In genomic region chr2:84637452-84638165, GRCm38 (mm10) we compare ENCODE assay signal across 9 mouse cellular contexts. TPM values are rescaled to one million over a fixed set of nuclear protein-coding genes. Genes with fewer than 3 reads are reported as not detected.
DNase-seq lines count a peak whose midpoint lies in the region; ATAC-seq and TF ChIP-seq lines count a peak whose summit lies in the region.
"Had no signal": no experiment of that assay in that cellular context is flagged by ENCODE, and none has a peak within 500 bp of the region (broad histone marks: within the 10 kb centered on the region; RNA-seq: fewer than 3 reads in every experiment).

No protein-coding gene starts in this region.

- ATAC-seq in liver, embryonic 16.5 days (ENCODE audit: low read depth), result no peak
- ATAC-seq in stomach, postnatal 0 days (ENCODE audit: low FRiP score, low TSS enrichment), result no peak

- peaks cover 69% of the 10 kb centered on the region for H3K4me1 ChIP-seq in lung, adult 2 months (ENCODE audit: control insufficient read depth, insufficient read depth, low read length)
- peaks cover 70% of the 10 kb centered on the region for H3K4me1 ChIP-seq in hindbrain, embryonic 10.5 days (replicated peaks)
- peaks cover 44% of the 10 kb centered on the region for H3K4me1 ChIP-seq in liver, embryonic 16.5 days (ENCODE audit: control insufficient read depth, low read depth, low read length)
- H3K4me1 ChIP-seq in stomach, postnatal 0 days (replicated peaks; ENCODE audit: control insufficient read depth, insufficient read depth), result peaks cover 37% of the 10 kb centered on the region

- no peak for DNase-seq in lung, adult 2 months
- DNase-seq in lung, postnatal 25 days (ENCODE audit: low spot score), result no peak
- DNase-seq in hindbrain, embryonic 10.5 days (ENCODE audit: low spot score), result peak; percentile 22
- no peak for DNase-seq in stomach, postnatal 0 days (ENCODE audit: low spot score)
- DNase-seq in urinary bladder, postnatal 14 days (ENCODE audit: low spot score), result no peak
- no peak for DNase-seq in urinary bladder, adult 18-20 months (ENCODE audit: low spot score in 2 of 2)
- DNase-seq in cerebellum, adult 9-11 months, result no peak

- peak overlapping the region; percentile 17 for H3K4me2 ChIP-seq in liver, embryonic 16.5 days (ENCODE audit: low read depth, low read length)
- peak overlapping the region; percentile 34 for H3K4me2 ChIP-seq in stomach, postnatal 0 days (replicated peaks; ENCODE audit: low read depth)

- peaks cover 5% of the 10 kb centered on the region; the same call in 1 of the 2 replicates for H3K36me3 ChIP-seq in hindbrain, embryonic 10.5 days
- H3K36me3 ChIP-seq in liver, embryonic 16.5 days (ENCODE audit: control insufficient read depth, insufficient read depth), result no peaks in the 10 kb centered on the region
- no peaks in the 10 kb centered on the region for H3K36me3 ChIP-seq in stomach, postnatal 0 days (ENCODE audit: control insufficient read depth, insufficient read depth, low read length)

- TF ChIP-seq CTCF in lung, adult 2 months (IDR thresholded peaks at IDR 0.05; ENCODE audit: insufficient read depth, low read length), result no peak
- no peak for TF ChIP-seq CTCF in stomach, postnatal 0 days (IDR thresholded peaks at IDR 0.05; ENCODE audit: low read depth)

- no peaks in the 10 kb centered on the region for H3K9me3 ChIP-seq in hindbrain, embryonic 10.5 days
- no peaks in the 10 kb centered on the region for H3K9me3 ChIP-seq in liver, embryonic 16.5 days (replicated peaks; ENCODE audit: control insufficient read depth, low read length)
- no peaks in the 10 kb centered on the region for H3K9me3 ChIP-seq in stomach, postnatal 0 days (ENCODE audit: control insufficient read depth, low read length)

- H3K27ac ChIP-seq in hindbrain, embryonic 10.5 days, result peak overlapping the region; percentile 83
- H3K27ac ChIP-seq in liver, embryonic 16.5 days (ENCODE audit: low read length), result peak overlapping the region; percentile 25; the same call in 1 of the 2 replicates
- peak overlapping the region; percentile 93 for H3K27ac ChIP-seq in stomach, postnatal 0 days (replicated peaks)
- H3K27ac ChIP-seq: liver, embryonic 14.5 days had no signal

- TF ChIP-seq EP300 in stomach, postnatal 0 days (optimal IDR thresholded peaks at IDR 0.05), result no peak

- WGBS in lung, adult 2 months, result 10% methylated on average over 7 of the region's 7 CpGs
- 38% methylated on average over 7 of the region's 7 CpGs for WGBS in hindbrain, embryonic 10.5 days
- WGBS in liver, embryonic 16.5 days (ENCODE audit: insufficient replicate concordance), result 32% methylated on average over 6 of the region's 7 CpGs
- WGBS in stomach, postnatal 0 days, result 13% methylated on average over 7 of the region's 7 CpGs

- no peaks in the 10 kb centered on the region for H3K27me3 ChIP-seq in hindbrain, embryonic 10.5 days (ENCODE audit: insufficient read depth, poor library complexity, severe bottlenecking)
- no peaks in the 10 kb centered on the region for H3K27me3 ChIP-seq in liver, embryonic 16.5 days (ENCODE audit: control insufficient read depth, insufficient read depth, low read depth, low read length)
- H3K27me3 ChIP-seq in stomach, postnatal 0 days (ENCODE audit: control insufficient read depth, insufficient read depth, low read length), result no peaks in the 10 kb centered on the region

- H3K9ac ChIP-seq in liver, embryonic 16.5 days (ENCODE audit: low read depth, low read length), result no peak overlapping the region
- 0 out of 2 replicates have a peak overlapping the region, but pooled peaks have one; percentile 8 for H3K9ac ChIP-seq in stomach, postnatal 0 days (ENCODE audit: low read length)
- H3K9ac ChIP-seq: liver, embryonic 14.5 days had no signal

- H3K4me3 ChIP-seq in lung, adult 2 months (replicated peaks; ENCODE audit: extremely low read depth, low read depth, low read length), result peak overlapping the region; percentile 21
- no peak overlapping the region for H3K4me3 ChIP-seq in hindbrain, embryonic 10.5 days
- H3K4me3 ChIP-seq in liver, embryonic 16.5 days (ENCODE audit: low read depth, low read length), result no peak overlapping the region
- no peak overlapping the region; the same call in 1 of the 2 replicates for H3K4me3 ChIP-seq in stomach, postnatal 0 days (ENCODE audit: low read depth, low read length)

- no peak for TF ChIP-seq POLR2A in lung, adult 2 months (IDR thresholded peaks at IDR 0.05; ENCODE audit: borderline replicate concordance, extremely low read depth, low read depth, low read length)

RNA-seq across cellular contexts. Expression of gene Ctnnd1, which starts 13.0 kb away (rescaled TPM):
- polyA plus RNA-seq in lung, adult 2 months (2012; rRNA removed), result 86.2 and 130 TPM in 2 replicates
- 33.2 and 39.7 TPM in 2 replicates for polyA plus RNA-seq in hindbrain, embryonic 10.5 days (2016; fragmentation: Nextera tagmentation; extraction: Ambion mirVana)
- polyA plus RNA-seq in liver, embryonic 16.5 days (2015; fragmentation: Nextera tagmentation; extraction: Ambion mirVana), result 14.9 and 16.0 TPM in 2 replicates
- 34.5 and 38.8 TPM in 2 replicates for polyA plus RNA-seq in stomach, postnatal 0 days (2015; fragmentation: Nextera tagmentation; extraction: Ambion mirVana)

RNA-seq across cellular contexts. Expression of gene Btbd18, which starts 21.3 kb away (rescaled TPM):
- 0.05 TPM in 1 of 2 replicates, not detected in the other for polyA plus RNA-seq in lung, adult 2 months (2012; rRNA removed)
- polyA plus RNA-seq in hindbrain, embryonic 10.5 days (2016; fragmentation: Nextera tagmentation; extraction: Ambion mirVana), result 0.25 and 0.31 TPM in 2 replicates
- 0.04 TPM in 2 replicates for polyA plus RNA-seq in liver, embryonic 16.5 days (2015; fragmentation: Nextera tagmentation; extraction: Ambion mirVana)
- 0.07 and 0.11 TPM in 2 replicates for polyA plus RNA-seq in stomach, postnatal 0 days (2015; fragmentation: Nextera tagmentation; extraction: Ambion mirVana)
- polyA plus RNA-seq: liver, embryonic 14.5 days had no signal

RNA-seq across cellular contexts. Expression of gene Selenoh, which starts 33.0 kb away (rescaled TPM):
- polyA plus RNA-seq in lung, adult 2 months (2012; rRNA removed), result 40.4 and 51.7 TPM in 2 replicates
- polyA plus RNA-seq in hindbrain, embryonic 10.5 days (2016; fragmentation: Nextera tagmentation; extraction: Ambion mirVana), result 515 and 539 TPM in 2 replicates
- polyA plus RNA-seq in liver, embryonic 16.5 days (2015; fragmentation: Nextera tagmentation; extraction: Ambion mirVana), result 66.4 and 73.3 TPM in 2 replicates
- 111 and 123 TPM in 2 replicates for polyA plus RNA-seq in stomach, postnatal 0 days (2015; fragmentation: Nextera tagmentation; extraction: Ambion mirVana)

RNA-seq across cellular contexts. Expression of gene Gm28635, which starts 40.2 kb away (rescaled TPM):
- not detected in 2 replicates for polyA plus RNA-seq in lung, adult 2 months (2012; rRNA removed)
- polyA plus RNA-seq in hindbrain, embryonic 10.5 days (2016; fragmentation: Nextera tagmentation; extraction: Ambion mirVana), result not detected in 2 replicates
- polyA plus RNA-seq in liver, embryonic 16.5 days (2015; fragmentation: Nextera tagmentation; extraction: Ambion mirVana), result not detected in 2 replicates
- not detected in 2 replicates for polyA plus RNA-seq in stomach, postnatal 0 days (2015; fragmentation: Nextera tagmentation; extraction: Ambion mirVana)

RNA-seq across cellular contexts. Expression of gene Med19, which starts 40.6 kb away (rescaled TPM):
- 6.9 and 8.9 TPM in 2 replicates for polyA plus RNA-seq in lung, adult 2 months (2012; rRNA removed)
- polyA plus RNA-seq in hindbrain, embryonic 10.5 days (2016; fragmentation: Nextera tagmentation; extraction: Ambion mirVana), result 47.1 and 47.6 TPM in 2 replicates
- polyA plus RNA-seq in liver, embryonic 16.5 days (2015; fragmentation: Nextera tagmentation; extraction: Ambion mirVana), result 17.1 TPM in 2 replicates
- polyA plus RNA-seq in stomach, postnatal 0 days (2015; fragmentation: Nextera tagmentation; extraction: Ambion mirVana), result 18.1 and 18.2 TPM in 2 replicates

Comparison
In these comparisons a context has a peak if more than half of its experiments do, and no peak if none do; other contexts are left out.
1. H3K27ac ChIP-seq: peak in every context shown above with its lines; median percentile 93 in stomach, postnatal 0 days; 83 in hindbrain, embryonic 10.5 days; 25 in liver, embryonic 16.5 days.